Mouse (Mus musculus) intestine, embryonic 16.5 days (tissue): ENCODE measurements around the gene Ltbr. TPM values are rescaled to one million over a fixed set of nuclear protein-coding genes. Genes with fewer than 3 reads are reported as not detected.

Experiments
- ATAC-seq: fragments of 200-750 bp; cut with Nextera tagmentation; 2 replicates; pipeline ENCODE4 v1.8.0; 2017; ENCODE audit warnings: moderate TSS enrichment, moderate library complexity
- H3K27ac ChIP-seq: fragments of 300-500 bp; sonication (generic); 2 replicates; pipeline ENCODE4 v1.5.1; 2014; ENCODE audit warnings: mild to moderate bottlenecking, low read length
- H3K27me3 ChIP-seq: fragments of 300-500 bp; sonication (generic); replicated peaks from 2 replicates; pipeline ENCODE4 v1.6.1; 2014; ENCODE audit warnings: low read length, control low read depth, mixed read lengths; ENCODE audit not compliant: control insufficient read depth, insufficient read depth
- H3K36me3 ChIP-seq: fragments of 300-500 bp; sonication (generic); 2 replicates; pipeline ENCODE4 v1.6.1; 2014; ENCODE audit warnings: low read length, control low read depth; ENCODE audit not compliant: control insufficient read depth, insufficient read depth
- H3K4me1 ChIP-seq: fragments of 300-500 bp; sonication (generic); 2 replicates; pipeline ENCODE4 v1.6.1; 2014; ENCODE audit warnings: low read length, control low read depth, mixed read lengths; ENCODE audit not compliant: control insufficient read depth, insufficient read depth
- H3K4me2 ChIP-seq: fragments of 300-500 bp; sonication (generic); 2 replicates; pipeline ENCODE4 v1.6.1; 2014; ENCODE audit warnings: low read depth, low read length, control low read depth
- H3K4me3 ChIP-seq: fragments of 300-500 bp; sonication (generic); 2 replicates; pipeline ENCODE4 v1.5.1; 2014; ENCODE audit warnings: mild to moderate bottlenecking, low read length
- H3K9ac ChIP-seq: fragments of 300-500 bp; sonication (generic); 2 replicates; pipeline ENCODE4 v1.6.1; 2014; ENCODE audit warnings: low read depth, low read length
- H3K9me3 ChIP-seq: fragments of 300-500 bp; sonication (generic); 2 replicates; pipeline ENCODE4 v1.6.1; 2016; ENCODE audit warnings: low read length, control low read depth; ENCODE audit not compliant: control insufficient read depth
- WGBS: fragments of 180-500 bp; shearing (Covaris S2); extraction: QIAGEN DNeasy Blood & Tissue Kit; methylation state at CpG from one replicate; pipeline ENCODE4 v1.1.7; 2014; 5-methylcytosine and 5-hydroxymethylcytosine counted together
- polyA plus RNA-seq: library from polyadenylated mRNA; unstranded; fragments of >200 nt; fragmentation: Nextera tagmentation; extraction: Ambion mirVana; gene quantifications from 2 replicates; pipeline ENCODE4 v1.2.1, GENCODE M21; 2015

Gene Ltbr
- polyA plus RNA-seq, 1 experiment from 2014 or later: 106 TPM

DNA sequence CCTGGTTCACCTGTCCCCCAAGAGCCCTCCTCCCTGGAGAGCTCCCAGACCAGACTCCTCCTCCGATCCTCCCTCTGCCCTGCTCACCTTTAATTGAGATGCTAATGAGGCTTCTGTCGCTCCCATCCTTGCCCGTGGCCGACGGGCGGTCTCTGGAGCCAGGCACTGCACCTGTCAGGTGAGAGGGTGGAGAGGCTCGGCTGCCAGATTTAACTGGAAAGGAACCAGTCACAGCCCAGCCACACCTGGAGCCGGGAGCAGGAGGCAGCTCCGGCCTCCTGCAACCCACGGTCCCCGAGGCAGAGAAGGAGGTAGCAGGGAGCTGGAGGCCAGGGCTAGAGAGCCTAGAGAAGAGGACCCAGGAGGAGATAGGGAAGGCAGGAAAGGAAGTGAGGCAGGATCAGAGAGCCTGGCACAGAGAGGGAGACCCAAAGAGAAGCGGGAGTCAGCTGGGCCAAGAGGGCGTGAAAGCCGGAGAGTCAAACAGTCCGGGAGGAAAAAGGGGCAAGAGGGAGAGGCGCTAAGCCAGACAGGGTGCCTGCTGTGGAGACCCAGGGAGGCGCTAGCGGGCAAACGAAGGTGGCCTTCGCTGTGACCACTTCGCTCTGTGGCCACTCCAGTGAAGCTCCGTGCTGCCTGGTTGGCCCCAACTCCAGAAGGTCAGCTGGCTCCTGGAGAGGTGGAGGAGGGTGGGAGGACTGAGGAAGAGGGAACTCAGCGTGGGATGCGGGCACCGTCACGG is 7.6 kb upstream of the Ltbr start:
- H3K4me1 ChIP-seq: peaks cover 9% of the 10 kb centered on the region; the same call in 1 of the 2 replicates
- ATAC-seq: 0 out of 2 replicates have a peak, but pooled peaks have one; percentile 12
- no peak overlapping the region for H3K9ac ChIP-seq
- H3K27me3 ChIP-seq: peaks cover 16% of the 10 kb centered on the region; the same call in 1 of the 2 replicates
- WGBS: 20% methylated on average over 26 of the region's 26 CpGs
- no peak overlapping the region for H3K27ac ChIP-seq
- H3K4me2 ChIP-seq: no peak overlapping the region
- no peak overlapping the region for H3K4me3 ChIP-seq
- no peaks in the 10 kb centered on the region for H3K9me3 ChIP-seq
- no peaks in the 10 kb centered on the region for H3K36me3 ChIP-seq

DNA sequence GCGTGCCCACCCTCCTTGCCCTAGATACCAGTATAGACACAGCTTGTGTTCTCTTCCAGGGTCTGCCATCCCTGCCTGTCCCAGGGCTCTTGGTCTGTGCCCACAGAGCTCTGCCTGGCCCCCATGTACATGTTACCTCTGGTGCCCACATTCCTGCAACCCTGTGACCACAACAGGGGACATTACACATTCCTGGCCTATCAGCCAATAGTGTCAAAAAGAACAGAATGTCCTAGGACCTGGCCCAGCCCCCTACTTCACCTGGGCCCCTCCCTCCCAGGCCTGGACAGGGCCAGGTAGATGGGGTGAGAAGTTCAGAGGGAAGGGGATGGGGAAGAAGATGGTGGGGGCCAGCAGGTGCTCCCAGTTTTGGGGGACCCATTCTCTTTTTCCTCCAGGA is 6.6 kb upstream of the Ltbr start, which contains the start of gene Scnn1a:
Gene Scnn1a (plus strand): TSS at position 337 of the 400 bp plus-strand sequence.
- WGBS: 90% methylated on average over 1 of the region's 1 CpGs
- no peak within 1 kb of the TSS for H3K9ac ChIP-seq
- no peak for ATAC-seq
- no peak within 1 kb of the TSS for H3K4me3 ChIP-seq
- peaks cover 7% of the 10 kb centered on the region; the same call in 1 of the 2 replicates for H3K4me1 ChIP-seq
- H3K9me3 ChIP-seq: no peaks in the 10 kb centered on the region
- H3K27ac ChIP-seq: no peak within 1 kb of the TSS
- H3K27me3 ChIP-seq: peaks cover 16% of the 10 kb centered on the region; the same call in 1 of the 2 replicates
- no peaks in the 10 kb centered on the region for H3K36me3 ChIP-seq
- no peak within 1 kb of the TSS for H3K4me2 ChIP-seq

DNA sequence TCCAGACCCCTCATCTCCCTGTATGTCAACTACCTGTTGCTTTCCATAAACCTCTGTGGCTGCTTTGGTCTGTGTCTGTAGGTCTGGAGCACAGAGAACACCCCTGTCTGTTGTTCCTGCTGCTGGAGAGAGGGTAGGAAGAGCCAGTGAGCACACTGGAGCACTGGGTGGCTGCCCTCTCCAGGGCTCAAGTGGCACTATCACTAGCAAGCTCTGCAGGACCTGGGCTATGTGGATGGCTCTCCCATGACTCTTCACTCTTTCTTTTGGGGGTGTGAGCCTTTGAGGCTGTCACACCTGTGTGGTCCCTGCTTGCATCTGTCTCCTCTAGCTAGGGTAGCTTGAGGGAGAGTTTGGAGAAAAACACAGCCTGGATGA is 6.2 kb upstream of the Ltbr start:
- Histone ChIP-seq H3K9me3 (no peaks in the 10 kb centered on the region), H3K36me3 (no peaks in the 10 kb centered on the region), H3K4me3 (no peak overlapping the region), H3K27ac (no peak overlapping the region), H3K27me3 (peaks cover 16% of the 10 kb centered on the region; the same call in 1 of the 2 replicates), H3K4me2 (no peak overlapping the region), H3K4me1 (peaks cover 6% of the 10 kb centered on the region; the same call in 1 of the 2 replicates), H3K9ac (no peak overlapping the region)
- ATAC-seq: no peak

GRCm38 (mm10) chr6:125318981-125319918 is 5.6 kb upstream of the Ltbr start:
- 58% methylated on average over 15 of the region's 15 CpGs for WGBS
- Histone ChIP-seq H3K9me3 (no peaks in the 10 kb centered on the region), H3K9ac (no peak overlapping the region), H3K27me3 (peaks cover 16% of the 10 kb centered on the region; the same call in 1 of the 2 replicates), H3K4me2 (no peak overlapping the region), H3K36me3 (no peaks in the 10 kb centered on the region), H3K27ac (no peak overlapping the region), H3K4me1 (peaks cover 12% of the 10 kb centered on the region), H3K4me3 (no peak overlapping the region)
- ATAC-seq: no peak

- H3K4me1 ChIP-seq: peaks cover 23% of the 10 kb centered on the region
- H3K27me3 ChIP-seq: 0 out of 2 replicates have a peak, but pooled peaks cover 9% of the 10 kb centered on the region
- H3K27ac ChIP-seq: no peak overlapping the region
- ATAC-seq: no peak
- no peaks in the 10 kb centered on the region for H3K9me3 ChIP-seq
- peaks cover 2% of the 10 kb centered on the region for H3K36me3 ChIP-seq
- H3K4me3 ChIP-seq: no peak overlapping the region
- no peak overlapping the region for H3K9ac ChIP-seq
- no peak overlapping the region for H3K4me2 ChIP-seq
- WGBS: 56% methylated on average over 7 of the region's 7 CpGs
Measured at GRCm38 (mm10) chr6:125317077-125317476, 3.4 kb upstream of the Ltbr start.

- WGBS: 79% methylated on average over 6 of the region's 6 CpGs
- H3K4me2 ChIP-seq: peak overlapping the region; percentile 63; the same call in 1 of the 2 replicates
Measured at GRCm38 (mm10) chr6:125314746-125315145, 1.1 kb upstream of the Ltbr start.

DNA sequence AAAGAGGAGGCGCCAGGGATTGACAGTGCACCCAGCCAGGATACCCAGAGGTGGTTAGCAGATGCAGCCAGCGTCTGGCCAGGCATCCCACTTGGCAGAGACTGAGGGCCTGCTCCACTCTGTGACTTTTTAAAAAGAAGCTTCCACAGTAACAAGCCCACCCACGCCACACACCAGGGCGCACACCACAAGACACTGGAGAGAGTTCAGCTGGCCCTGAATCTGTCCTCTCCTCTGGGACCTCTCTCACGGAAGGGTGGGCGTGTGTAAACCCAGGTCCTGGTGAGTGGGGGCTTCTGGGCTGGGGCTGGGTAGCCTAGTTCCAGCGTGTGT is 512 bp upstream of the Ltbr start:
- Histone ChIP-seq H3K4me2 (peak overlapping the region; percentile 63), H3K4me1 (peaks cover 27% of the 10 kb centered on the region), H3K9ac (peak overlapping the region; percentile 88), H3K27ac (peak overlapping the region; percentile 80; the same call in 1 of the 2 replicates), H3K9me3 (no peaks in the 10 kb centered on the region), H3K36me3 (peaks cover 7% of the 10 kb centered on the region), H3K27me3 (no peaks in the 10 kb centered on the region), H3K4me3 (peak overlapping the region; percentile 64)
- 59% methylated on average over 7 of the region's 7 CpGs for WGBS
- no peak; the same call in none of the 2 replicates for ATAC-seq

More at GRCm38 (mm10) chr6:125314746-125315145, 1.1 kb upstream of the Ltbr start:
- Histone ChIP-seq H3K27ac (no peak overlapping the region), H3K9ac (peak overlapping the region; percentile 88), H3K9me3 (no peaks in the 10 kb centered on the region), H3K36me3 (peaks cover 7% of the 10 kb centered on the region), H3K4me1 (peaks cover 27% of the 10 kb centered on the region), H3K27me3 (no peaks in the 10 kb centered on the region), H3K4me3 (no peak overlapping the region)
- ATAC-seq: no peak

GRCm38 (mm10) chr6:125312581-125313355 is 917 bp downstream of the Ltbr start:
- Histone ChIP-seq H3K27me3 (no peaks in the 10 kb centered on the region), H3K9ac (peak overlapping the region; percentile 88), H3K4me2 (peak overlapping the region; percentile 63), H3K4me3 (peak overlapping the region; percentile 64), H3K27ac (peak overlapping the region; percentile 78), H3K4me1 (peaks cover 27% of the 10 kb centered on the region), H3K36me3 (peaks cover 12% of the 10 kb centered on the region), H3K9me3 (no peaks in the 10 kb centered on the region)
- WGBS: 44% methylated on average over 22 of the region's 22 CpGs
- ATAC-seq: no peak
